Comparison of ENCODE assay signal across 12 mouse cellular contexts in genomic region chr14:58500014-58500413, GRCm38 (mm10).
DNase-seq lines count a peak whose midpoint lies in the region; ATAC-seq lines count a peak whose summit lies in the region.
"Had no signal": no experiment of that assay in that cellular context is flagged by ENCODE, and none has a peak within 500 bp of the region (broad histone marks: within the 10 kb centered on the region; RNA-seq: fewer than 3 reads in every experiment).

No protein-coding gene starts in this region.

- H3K9ac ChIP-seq in forebrain, embryonic 11.5 days (ENCODE audit: low read length): no peak overlapping the region
- no peak overlapping the region for H3K9ac ChIP-seq in forebrain, embryonic 15.5 days (replicated peaks)
- H3K9ac ChIP-seq in forebrain, embryonic 13.5 days: no peak overlapping the region
- H3K9ac ChIP-seq in midbrain, embryonic 12.5 days (replicated peaks): no peak overlapping the region

- H3K36me3 ChIP-seq in forebrain, embryonic 11.5 days (ENCODE audit: control insufficient read depth, insufficient read depth, low read length): no peaks in the 10 kb centered on the region
- H3K36me3 ChIP-seq in forebrain, embryonic 15.5 days: no peaks in the 10 kb centered on the region
- no peaks in the 10 kb centered on the region for H3K36me3 ChIP-seq in forebrain, embryonic 13.5 days (ENCODE audit: poor library complexity, severe bottlenecking)
- H3K36me3 ChIP-seq in midbrain, embryonic 12.5 days: no peaks in the 10 kb centered on the region
- H3K36me3 ChIP-seq: G1E had no signal

- H3K27me3 ChIP-seq in forebrain, embryonic 11.5 days (ENCODE audit: control insufficient read depth, insufficient read depth, low read length): no peaks in the 10 kb centered on the region
- no peaks in the 10 kb centered on the region for H3K27me3 ChIP-seq in forebrain, embryonic 15.5 days
- H3K27me3 ChIP-seq in forebrain, embryonic 13.5 days: no peaks in the 10 kb centered on the region
- H3K27me3 ChIP-seq in midbrain, embryonic 12.5 days: 0 out of 2 replicates have a peak, but pooled peaks cover 8% of the 10 kb centered on the region

- DNase-seq in forebrain, embryonic 11.5 days (ENCODE audit: low spot score): no peak
- DNase-seq in Muller cell, postnatal 12 days (ENCODE audit: inconsistent ontology term): peak; percentile 48
- DNase-seq in thymus, postnatal 10 days (ENCODE audit: low spot score in 2 of 2): no peak
- no peak for DNase-seq in testis, postnatal 10 days (ENCODE audit: low spot score)
- no peak for DNase-seq in kidney, postnatal 25 days
- DNase-seq: adrenal gland, adult 2 months; thymus, postnatal 25 days had no signal

- no peak overlapping the region for H3K4me3 ChIP-seq in forebrain, embryonic 11.5 days (ENCODE audit: low read depth, low read length)
- H3K4me3 ChIP-seq in forebrain, embryonic 15.5 days: no peak overlapping the region
- no peak overlapping the region for H3K4me3 ChIP-seq in forebrain, embryonic 13.5 days
- H3K4me3 ChIP-seq in midbrain, embryonic 12.5 days: no peak overlapping the region
- H3K4me3 ChIP-seq: layer of hippocampus, adult 2 months had no signal

- H3K27ac ChIP-seq in forebrain, embryonic 11.5 days (ENCODE audit: low read depth, low read length): 0 out of 2 replicates have a peak overlapping the region, but pooled peaks have one; percentile 18
- H3K27ac ChIP-seq in forebrain, embryonic 15.5 days (replicated peaks): no peak overlapping the region
- H3K27ac ChIP-seq in forebrain, embryonic 13.5 days: no peak overlapping the region
- no peak overlapping the region for H3K27ac ChIP-seq in midbrain, embryonic 12.5 days (replicated peaks)
- H3K27ac ChIP-seq: layer of hippocampus, adult 2 months had no signal

- H3K4me1 ChIP-seq in forebrain, embryonic 11.5 days (replicated peaks; ENCODE audit: control insufficient read depth, insufficient read depth, low read length): peaks cover 5% of the 10 kb centered on the region; the same call in 1 of the 2 replicates
- peaks cover 8% of the 10 kb centered on the region for H3K4me1 ChIP-seq in forebrain, embryonic 15.5 days
- peaks cover 9% of the 10 kb centered on the region for H3K4me1 ChIP-seq in forebrain, embryonic 13.5 days
- peaks cover 9% of the 10 kb centered on the region; the same call in 1 of the 2 replicates for H3K4me1 ChIP-seq in midbrain, embryonic 12.5 days

- no peaks in the 10 kb centered on the region; the same call in 1 of the 2 replicates for H3K9me3 ChIP-seq in forebrain, embryonic 11.5 days (ENCODE audit: control insufficient read depth, low read length)
- no peaks in the 10 kb centered on the region for H3K9me3 ChIP-seq in forebrain, embryonic 15.5 days
- H3K9me3 ChIP-seq in forebrain, embryonic 13.5 days (replicated peaks): no peaks in the 10 kb centered on the region
- 0 out of 2 replicates have a peak, but pooled peaks cover 3% of the 10 kb centered on the region for H3K9me3 ChIP-seq in midbrain, embryonic 12.5 days

- H3K4me2 ChIP-seq in forebrain, embryonic 11.5 days (ENCODE audit: low read depth, low read length, severe bottlenecking): peak overlapping the region; percentile 0; the same call in 1 of the 2 replicates
- no peak overlapping the region for H3K4me2 ChIP-seq in forebrain, embryonic 15.5 days (replicated peaks)
- no peak overlapping the region for H3K4me2 ChIP-seq in forebrain, embryonic 13.5 days
- H3K4me2 ChIP-seq in midbrain, embryonic 12.5 days (replicated peaks): no peak overlapping the region

- 2% methylated on average over 2 of the region's 2 CpGs for WGBS in forebrain, embryonic 11.5 days
- WGBS in forebrain, embryonic 15.5 days: 1% methylated on average over 2 of the region's 2 CpGs
- WGBS in forebrain, embryonic 13.5 days: 2% methylated on average over 2 of the region's 2 CpGs
- 7% methylated on average over 2 of the region's 2 CpGs for WGBS in midbrain, embryonic 12.5 days

- ATAC-seq in forebrain, embryonic 11.5 days (replicated peaks; ENCODE audit: low FRiP score): peak; percentile 64
- ATAC-seq in forebrain, embryonic 15.5 days (replicated peaks): no peak
- peak; percentile 30; the same call in 1 of the 2 replicates for ATAC-seq in forebrain, embryonic 13.5 days
- ATAC-seq in midbrain, embryonic 12.5 days (ENCODE audit: low FRiP score, low read depth): peak; percentile 49; the same call in 1 of the 2 replicates
